ENCODE assay signal across 11 mouse cellular contexts in genomic region chr11:46185486-46185885, GRCm38 (mm10). TPM values are rescaled to one million over a fixed set of nuclear protein-coding genes. Genes with fewer than 3 reads are reported as not detected.
A peak's percentile ranks its signal among the peaks of the same experiment; 100 is the strongest.
DNase-seq lines count a peak whose midpoint lies in the region; ATAC-seq lines count a peak whose summit lies in the region.
"Had no signal": no experiment of that assay in that cellular context is flagged by ENCODE, and none has a peak within 500 bp of the region (broad histone marks: within the 10 kb centered on the region; RNA-seq: fewer than 3 reads in every experiment).

No protein-coding gene starts in this region.

- peaks cover 13% of the 10 kb centered on the region; the same call in 1 of the 2 replicates for H3K4me1 ChIP-seq in embryonic facial prominence, embryonic 12.5 days
- H3K4me1 ChIP-seq in limb, embryonic 15.5 days, result peaks cover 5% of the 10 kb centered on the region; the same call in 1 of the 2 replicates
- H3K4me1 ChIP-seq: liver, embryonic 15.5 days had no signal

- ATAC-seq in frontal cortex, adult (ENCODE audit: low TSS enrichment), result peak; percentile 93
- peak; percentile 47; the same call in 1 of the 2 replicates for ATAC-seq in embryonic facial prominence, embryonic 12.5 days (ENCODE audit: insufficient number of reproducible peaks, insufficient read depth, low FRiP score, low TSS enrichment)
- ATAC-seq in limb, embryonic 15.5 days (ENCODE audit: insufficient number of reproducible peaks, low FRiP score, low TSS enrichment, low read depth), result no peak

- H3K27ac ChIP-seq in embryonic facial prominence, embryonic 12.5 days, result peak overlapping the region; percentile 2; the same call in 1 of the 2 replicates
- H3K27ac ChIP-seq in limb, embryonic 15.5 days, result 0 out of 2 replicates have a peak overlapping the region, but pooled peaks have one; percentile 40
- H3K27ac ChIP-seq: liver, embryonic 15.5 days had no signal

- no peaks in the 10 kb centered on the region for H3K27me3 ChIP-seq in embryonic facial prominence, embryonic 12.5 days
- no peaks in the 10 kb centered on the region for H3K27me3 ChIP-seq in limb, embryonic 15.5 days
- H3K27me3 ChIP-seq: liver, embryonic 15.5 days had no signal

- H3K9ac ChIP-seq in embryonic facial prominence, embryonic 12.5 days, result no peak overlapping the region
- no peak overlapping the region for H3K9ac ChIP-seq in limb, embryonic 15.5 days
- H3K9ac ChIP-seq: liver, embryonic 15.5 days had no signal

- no peaks in the 10 kb centered on the region for H3K36me3 ChIP-seq in embryonic facial prominence, embryonic 12.5 days
- no peaks in the 10 kb centered on the region for H3K36me3 ChIP-seq in limb, embryonic 15.5 days
- H3K36me3 ChIP-seq: liver, embryonic 15.5 days had no signal

- H3K4me2 ChIP-seq in embryonic facial prominence, embryonic 12.5 days (replicated peaks), result no peak overlapping the region
- H3K4me2 ChIP-seq in limb, embryonic 15.5 days, result no peak overlapping the region
- H3K4me2 ChIP-seq: liver, embryonic 15.5 days had no signal

- DNase-seq in frontal cortex, postnatal 14 days (ENCODE audit: low spot score in 2 of 2), result no peak
- peak; percentile 39 to 58 for DNase-seq in left cerebral cortex, adult 18-20 months (ENCODE audit: low spot score in 2 of 2)
- no peak for DNase-seq in left cerebral cortex, postnatal 10 days (ENCODE audit: extremely low spot score in 1 of 2, low spot score in 2 of 2)
- no peak for DNase-seq in ovary, postnatal 14 days (ENCODE audit: low spot score)
- no peak for DNase-seq in thymus, postnatal 25 days
- DNase-seq: gastrocnemius, postnatal 14 days; kidney, postnatal 25 days had no signal

- intact Hi-C loops in left cerebral cortex, postnatal 10 days (cut with DNase I), result no loop called here

- H3K9me3 ChIP-seq in embryonic facial prominence, embryonic 12.5 days, result no peaks in the 10 kb centered on the region
- H3K9me3 ChIP-seq in limb, embryonic 15.5 days, result no peaks in the 10 kb centered on the region
- H3K9me3 ChIP-seq: liver, embryonic 15.5 days had no signal

- no peak overlapping the region for H3K4me3 ChIP-seq in embryonic facial prominence, embryonic 12.5 days
- H3K4me3 ChIP-seq in limb, embryonic 15.5 days, result no peak overlapping the region
- H3K4me3 ChIP-seq: liver, embryonic 15.5 days had no signal

- WGBS in embryonic facial prominence, embryonic 12.5 days, result 17% methylated on average over 4 of the region's 4 CpGs
- WGBS in limb, embryonic 15.5 days, result 15% methylated on average over 4 of the region's 4 CpGs

RNA-seq across cellular contexts. Expression of gene Nipal4, which starts 19.2 kb away (rescaled TPM):
- 1 to 10 TPM; 1.1 to 1.5 TPM for total RNA-seq in left cerebral cortex, adult 18-20 months (2021)
- 1 to 10 TPM in 1 of 2 experiments, under 1 TPM in 1; 0.53 to 1.3 TPM for total RNA-seq in left cerebral cortex, postnatal 10 days (2021)
- 0.43 and 0.79 TPM in 2 replicates for polyA plus RNA-seq in embryonic facial prominence, embryonic 12.5 days (2016; fragmentation: Nextera tagmentation; extraction: Ambion mirVana)
- 15.2 and 15.9 TPM in 2 replicates for polyA plus RNA-seq in limb, embryonic 15.5 days (2015; fragmentation: Nextera tagmentation; extraction: Ambion mirVana)

RNA-seq across cellular contexts. Expression of gene Fndc9, which starts 49.8 kb away (rescaled TPM):
- 1 to 10 TPM; 3.0 to 3.9 TPM for total RNA-seq in left cerebral cortex, adult 18-20 months (2021)
- total RNA-seq in left cerebral cortex, postnatal 10 days (2021), result 10 to 100 TPM in 1 of 2 experiments, 1 to 10 TPM in 1; 9.6 to 10.0 TPM
- 0.12 and 0.19 TPM in 2 replicates for polyA plus RNA-seq in embryonic facial prominence, embryonic 12.5 days (2016; fragmentation: Nextera tagmentation; extraction: Ambion mirVana)
- polyA plus RNA-seq in limb, embryonic 15.5 days (2015; fragmentation: Nextera tagmentation; extraction: Ambion mirVana), result 2.3 and 3.4 TPM in 2 replicates
- total RNA-seq: gastrocnemius, postnatal 14 days had no signal

Comparison
In these comparisons a context has a peak if more than half of its experiments do, and no peak if none do; other contexts are left out.
1. DNase-seq: peak in left cerebral cortex, adult 18-20 months (2 of 2); none in frontal cortex, postnatal 14 days (0 of 2), left cerebral cortex, postnatal 10 days (0 of 2), ovary, postnatal 14 days (single experiment) and thymus, postnatal 25 days (single experiment).